Mouse (Mus musculus) Muller cell, postnatal 12 days (primary cell): ENCODE results near the gene Zfp771.

Experiments used
- DNase-seq: peaks from one replicate; pipeline ENCODE4 v3.0.0-alpha.2; 2015; ENCODE audit errors: inconsistent ontology term

Gene Zfp771

GRCm38 (mm10) chr7:127243870-127244657 is at the start of gene Zfp771:
Gene Zfp771, plus strand, starts transcription at chr7:127244274.
- peak; percentile 99 for DNase-seq

- DNase-seq, result no peak
These were observed 49.4 kb upstream of the Zfp771 start for GRCm38 (mm10) chr7:127194633-127195029.

DNA sequence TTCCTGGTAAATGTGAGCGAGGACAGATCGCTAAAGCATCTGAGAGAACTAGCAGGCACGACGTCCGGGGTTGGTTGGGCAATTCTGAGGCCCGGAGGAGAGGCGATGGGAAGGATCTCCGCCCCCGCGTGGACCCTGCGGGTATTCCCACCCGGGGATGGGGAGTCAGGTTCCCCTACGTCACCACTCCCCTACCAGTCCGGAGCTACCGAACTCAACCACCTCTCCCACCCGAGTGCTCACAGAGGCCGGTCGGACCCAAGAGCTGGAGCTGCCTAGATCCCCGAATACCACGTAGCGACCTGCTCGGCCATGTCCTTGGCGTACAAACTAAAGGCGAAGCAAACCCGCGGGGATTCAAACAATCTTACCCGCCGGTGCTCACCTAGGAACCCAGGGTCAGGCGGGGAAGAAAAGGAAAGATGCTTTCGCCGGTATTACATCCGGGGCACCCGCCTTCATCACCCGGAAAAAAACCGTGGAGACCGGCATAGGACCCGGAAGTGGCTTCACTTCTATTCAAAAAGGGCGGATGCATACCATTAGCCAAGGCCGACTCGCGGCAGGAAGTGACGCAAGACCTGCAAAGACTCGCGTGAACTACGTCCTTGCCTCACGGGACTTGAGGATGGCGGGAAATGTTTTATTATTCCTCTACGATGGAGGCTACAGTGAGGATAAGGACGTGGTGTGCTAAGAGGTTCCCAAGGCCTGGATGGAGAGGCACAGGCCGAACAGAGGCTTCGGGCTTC is 48.4 kb upstream of the Zfp771 start, which contains the start of gene Cd2bp2:
Cd2bp2 (minus strand) TSS at position 507 of the 752 bp plus-strand sequence.
- DNase-seq, result peak; percentile 96

GRCm38 (mm10) chr7:127196484-127196883 is 47.6 kb upstream of the Zfp771 start:
- DNase-seq, result no peak

- DNase-seq, result no peak
These were observed 37.5 kb upstream of the Zfp771 start for GRCm38 (mm10) chr7:127206606-127207005.

DNA sequence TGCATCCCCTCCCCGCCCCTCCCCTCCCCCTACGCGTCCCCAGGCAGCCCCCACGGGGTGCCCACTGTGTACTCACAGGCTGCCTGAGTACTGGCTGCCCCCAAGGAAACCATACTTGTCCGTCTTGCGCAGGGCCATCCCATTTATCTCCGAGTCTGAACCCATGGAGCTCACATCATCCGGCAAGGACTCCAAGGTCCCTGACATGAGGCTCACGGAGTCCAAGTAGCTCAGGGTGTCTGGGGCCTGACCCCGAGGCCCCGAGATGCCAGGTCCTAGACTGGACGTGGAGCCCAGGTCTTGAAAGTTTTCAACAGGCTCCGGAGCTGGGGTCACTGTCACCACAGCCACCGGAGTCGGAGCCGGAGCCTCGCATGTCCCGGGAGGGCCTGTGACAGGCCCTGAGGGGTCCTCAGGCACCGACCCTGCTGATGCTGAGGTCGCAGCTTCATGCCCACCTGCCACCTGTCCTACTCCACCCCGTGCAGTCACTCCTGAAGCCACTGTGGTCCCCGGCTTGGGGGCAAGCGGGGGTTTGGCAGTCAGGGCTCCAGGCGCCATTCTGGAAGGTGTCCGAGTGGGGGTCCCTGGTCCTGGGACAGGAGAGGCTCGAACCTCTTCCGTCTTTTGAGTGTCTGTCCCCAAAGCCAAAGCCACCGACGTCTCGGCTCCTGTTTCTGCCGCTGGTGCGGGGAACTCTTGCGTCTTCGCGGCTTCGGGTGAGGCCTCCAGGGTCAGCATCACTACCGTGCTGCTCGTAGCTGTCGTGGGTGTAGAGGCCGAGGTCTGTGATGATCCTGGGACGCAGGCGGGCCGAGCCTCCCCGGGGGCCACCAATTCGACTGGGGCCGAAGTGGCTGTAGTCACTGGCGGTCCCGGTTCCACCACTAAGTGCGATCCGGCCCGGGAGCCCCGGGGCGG is 36.4 kb upstream of the Zfp771 start:
- DNase-seq, result no peak

GRCm38 (mm10) chr7:127208295-127208552 is 35.9 kb upstream of the Zfp771 start, which contains the start of gene Tbc1d10b:
Gene Tbc1d10b, minus strand, starts transcription at chr7:127208468.
- DNase-seq, result no peak

DNA sequence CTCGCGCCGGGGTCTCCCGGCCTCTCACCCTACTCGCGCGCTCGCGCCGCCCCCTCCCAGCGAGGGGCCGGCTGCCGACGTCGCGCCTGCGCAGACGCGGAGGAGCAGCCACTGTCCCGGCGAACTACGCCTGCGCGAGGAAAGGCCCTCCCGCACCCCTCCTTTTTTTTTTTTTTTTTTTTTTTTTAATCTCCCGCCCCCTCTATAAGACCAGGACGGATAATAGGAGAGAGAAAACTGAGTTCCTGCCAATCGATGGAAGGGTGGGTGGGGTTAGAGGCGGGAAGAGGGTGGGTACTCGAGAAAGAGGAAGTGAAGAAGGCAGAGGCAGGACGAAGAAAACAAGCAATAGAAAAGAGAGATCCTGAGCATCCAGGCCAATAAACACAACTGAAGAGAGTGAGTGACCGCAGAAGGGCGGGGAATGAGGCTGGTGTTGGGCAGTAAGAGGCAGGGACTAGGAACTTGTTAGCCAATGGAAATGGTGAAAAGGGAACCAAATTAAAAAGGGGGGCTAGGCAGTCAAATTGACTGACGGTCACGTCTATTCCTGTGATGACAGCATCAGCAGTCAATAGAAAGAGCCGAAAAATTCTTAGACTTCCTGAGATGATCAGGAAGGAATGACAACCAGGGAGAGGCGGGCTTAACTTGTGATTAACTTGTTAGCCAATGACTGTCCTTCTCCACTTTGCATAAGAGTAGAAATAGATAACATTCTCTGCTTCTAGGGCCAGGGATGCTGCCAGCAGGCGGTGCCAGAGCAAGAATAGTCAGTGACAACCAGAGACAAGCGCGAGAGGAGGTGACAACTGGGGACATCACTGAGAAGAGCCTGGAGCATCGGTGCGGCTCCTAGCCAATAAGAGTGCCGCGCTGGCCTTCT is 35.3 kb upstream of the Zfp771 start, which contains the start of gene Mylpf:
Mylpf (plus strand) TSS at position 338 of the 886 bp plus-strand sequence.
- DNase-seq, result peak; percentile 100

GRCm38 (mm10) chr7:127209851-127210250 is 34.2 kb upstream of the Zfp771 start:
- DNase-seq, result no peak

DNA sequence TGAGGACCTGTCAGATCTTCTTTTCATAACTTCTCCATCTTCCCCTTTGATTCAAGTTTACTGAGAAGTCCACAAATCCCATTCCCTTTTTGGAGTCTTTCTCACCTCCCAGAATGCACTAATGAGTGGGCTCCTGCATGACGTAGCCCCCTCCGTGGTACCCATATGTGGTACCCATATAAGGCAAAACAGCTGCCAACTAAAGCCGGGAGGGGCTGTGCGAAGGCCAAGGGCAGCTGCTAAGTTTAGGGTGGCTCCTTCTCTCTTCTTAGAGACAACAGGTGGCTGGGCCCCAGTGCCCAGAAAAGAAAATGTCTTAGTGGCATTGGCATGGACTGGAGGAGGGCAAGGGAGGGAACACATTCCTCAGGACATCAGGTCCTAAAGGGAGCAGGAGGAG is 33.8 kb upstream of the Zfp771 start:
- DNase-seq, result no peak

- DNase-seq, result no peak
These were observed 32.9 kb upstream of the Zfp771 start for GRCm38 (mm10) chr7:127211014-127211745.

- no peak for DNase-seq
These were observed 31.4 kb upstream of the Zfp771 start for GRCm38 (mm10) chr7:127212432-127213250.

- no peak for DNase-seq
These were observed 30.6 kb upstream of the Zfp771 start for GRCm38 (mm10) chr7:127213485-127213884.

- no peak for DNase-seq
These were observed 30.1 kb upstream of the Zfp771 start for GRCm38 (mm10) chr7:127213930-127214329.

DNA sequence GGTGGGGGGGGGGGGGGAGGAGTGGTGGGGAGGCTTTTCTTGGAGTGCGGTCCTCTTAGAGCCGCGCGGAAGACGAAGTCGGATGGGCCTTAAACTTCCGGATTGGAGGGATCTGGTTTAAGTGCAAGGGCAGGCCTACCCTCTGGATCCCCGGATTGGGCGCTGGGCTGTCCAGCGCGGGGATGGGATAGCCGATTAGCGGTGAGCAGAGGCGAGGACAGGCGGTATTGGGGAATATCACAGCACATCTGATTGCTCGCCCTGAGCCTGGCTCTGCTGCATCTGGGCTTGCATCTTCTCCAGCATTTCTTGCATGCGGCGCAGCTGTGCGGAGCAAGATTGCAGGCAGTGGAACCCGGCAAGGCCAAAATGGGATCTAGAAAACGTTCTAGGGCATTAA is 29.6 kb upstream of the Zfp771 start:
- no peak for DNase-seq

DNA sequence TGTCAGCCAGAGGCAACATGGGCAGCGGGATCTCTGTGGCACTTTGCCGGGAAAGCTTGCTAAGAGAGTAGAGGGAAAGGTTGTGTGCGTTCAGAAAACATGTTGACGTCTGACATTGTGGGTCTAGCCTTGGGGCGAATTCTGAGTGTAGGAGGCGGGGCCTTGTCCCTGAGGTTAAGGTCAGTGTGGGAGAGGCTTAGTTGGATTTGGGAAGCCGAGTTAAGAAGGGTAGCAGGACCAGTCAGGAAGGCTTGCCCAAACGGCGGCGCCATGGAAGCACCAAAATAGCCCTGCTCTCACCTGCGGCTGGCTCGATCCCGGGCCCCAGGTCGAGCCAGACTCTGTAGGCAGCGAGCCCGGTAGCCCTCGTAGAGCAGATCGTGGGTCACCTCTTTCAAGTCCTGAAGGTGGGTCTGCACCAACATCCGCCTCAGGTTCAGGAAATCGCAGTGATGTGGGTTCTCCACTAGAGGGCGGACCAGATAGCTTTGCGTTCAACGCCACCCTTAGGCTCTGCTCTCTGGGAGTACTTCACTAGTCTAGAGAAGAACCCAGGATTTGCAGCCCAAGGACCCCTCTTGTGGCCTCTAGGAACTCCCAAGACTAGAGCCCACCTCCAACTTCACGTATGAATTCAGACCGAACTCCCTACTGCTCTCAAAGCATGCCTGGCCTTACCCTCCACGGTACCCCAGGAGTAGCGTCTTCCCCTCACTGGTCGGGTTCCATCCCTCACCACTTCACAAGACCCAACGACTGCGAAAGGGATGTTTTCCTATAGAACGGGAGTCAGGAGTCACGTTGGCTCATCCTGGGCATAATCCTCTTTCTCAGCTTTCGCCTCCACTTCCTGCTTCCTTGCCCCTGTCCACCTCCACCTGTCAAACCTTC is 28.8 kb upstream of the Zfp771 start:
- DNase-seq, result peak; percentile 44

DNA sequence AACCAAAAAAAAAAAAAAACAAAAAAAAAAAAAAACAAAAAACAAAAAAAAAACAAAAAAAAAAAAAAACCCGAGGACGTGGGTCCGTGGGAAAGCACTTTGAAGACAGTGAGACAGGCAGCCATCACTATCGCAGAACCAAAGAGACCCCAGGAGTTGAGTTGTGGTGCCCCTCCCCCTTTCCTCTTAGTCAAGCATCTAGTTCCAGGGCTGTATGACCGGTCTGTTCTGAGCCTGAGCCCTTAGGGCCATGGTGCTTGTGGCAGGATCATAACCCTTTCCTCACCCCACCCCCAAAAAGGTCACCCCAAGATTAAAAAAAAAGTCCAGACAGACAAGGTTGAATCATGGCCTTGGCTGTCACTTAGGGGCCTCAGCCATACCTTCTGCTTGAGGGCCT is 27.8 kb upstream of the Zfp771 start:
- no peak for DNase-seq

- DNase-seq, result no peak
These were observed 26.6 kb upstream of the Zfp771 start for GRCm38 (mm10) chr7:127217475-127217874.
